Mouse (Mus musculus) lung, postnatal 0 days (tissue): Measurements from ENCODE around the gene Pla2g4d.

Experiments used
- CTCF ChIP-seq: IDR thresholded peaks from 2 replicates; pipeline ENCODE4 v1.5.1; 2016; ENCODE audit warnings: antibody characterized with exemption, mild to moderate bottlenecking
- EP300 ChIP-seq: IDR thresholded peaks from 2 replicates; pipeline ENCODE4 v1.6.1; 2016; ENCODE audit warnings: antibody characterized with exemption, mild to moderate bottlenecking, control low read depth

- TF ChIP-seq CTCF (no peak), EP300 (no peak)
Observed at GRCm38 (mm10) chr2:120235381-120235780, 53.6 kb downstream of the Pla2g4d start.
